8 mouse cellular contexts compared by ENCODE assay signal in genomic region chr3:88336058-88337013, GRCm38 (mm10). TPM values are rescaled to one million over a fixed set of nuclear protein-coding genes. Genes with fewer than 3 reads are reported as not detected.
DNase-seq lines count a peak whose midpoint lies in the region; ATAC-seq lines count a peak whose summit lies in the region.

Tmem79 (minus strand) TSS chr3:88336148.
Smg5 (plus strand) TSS chr3:88336260.

- DNase-seq in CD4-positive helper T cell, adult 2 months (ENCODE audit: low read depth, low spot score): peak; percentile 98
- DNase-seq in brain, embryonic 18.5 days (ENCODE audit: low read depth, low spot score): peak; percentile 87
- peak; percentile 98 for DNase-seq in kidney, postnatal 10 days
- peak; percentile 97 for DNase-seq in natural killer cell, adult 2 months (ENCODE audit: low spot score in 2 of 2)

- H3K4me3 ChIP-seq in heart, embryonic 13.5 days: peak within 1 kb of the TSS; percentile 73
- peak within 1 kb of the TSS; percentile 80 for H3K4me3 ChIP-seq in liver, embryonic 12.5 days
- H3K4me3 ChIP-seq in stomach, embryonic 15.5 days (replicated peaks): peak within 1 kb of the TSS; percentile 77

- peak; percentile 84 for ATAC-seq in erythroid progenitor cell, adult 5-6 weeks (replicated peaks; ENCODE audit: low FRiP score, poor library complexity, severe bottlenecking)
- ATAC-seq in heart, embryonic 13.5 days (ENCODE audit: extremely low read depth, insufficient number of reproducible peaks, low FRiP score, low TSS enrichment): peak; percentile 80
- ATAC-seq in liver, embryonic 12.5 days: peak; percentile 88
- peak; percentile 90 for ATAC-seq in stomach, embryonic 15.5 days (ENCODE audit: insufficient read depth, low FRiP score, low read depth)

- H3K27ac ChIP-seq in heart, embryonic 13.5 days (replicated peaks): peak within 1 kb of the TSS; percentile 96
- peak within 1 kb of the TSS; percentile 96 for H3K27ac ChIP-seq in liver, embryonic 12.5 days
- H3K27ac ChIP-seq in stomach, embryonic 15.5 days: peak within 1 kb of the TSS; percentile 98

- peak within 1 kb of the TSS; percentile 75 for H3K4me2 ChIP-seq in heart, embryonic 13.5 days
- H3K4me2 ChIP-seq in liver, embryonic 12.5 days: peak within 1 kb of the TSS; percentile 81
- peak within 1 kb of the TSS; percentile 72 for H3K4me2 ChIP-seq in stomach, embryonic 15.5 days

- WGBS in heart, embryonic 13.5 days: 2% methylated on average over 51 of the region's 66 CpGs
- 1% methylated on average over 56 of the region's 66 CpGs for WGBS in liver, embryonic 12.5 days (ENCODE audit: insufficient replicate concordance)
- WGBS in stomach, embryonic 15.5 days: 1% methylated on average over 50 of the region's 66 CpGs

- H3K9me3 ChIP-seq in heart, embryonic 13.5 days: no peaks in the 10 kb centered on the region
- no peaks in the 10 kb centered on the region for H3K9me3 ChIP-seq in liver, embryonic 12.5 days (replicated peaks)
- no peaks in the 10 kb centered on the region for H3K9me3 ChIP-seq in stomach, embryonic 15.5 days

- H3K27me3 ChIP-seq in heart, embryonic 13.5 days (replicated peaks): no peaks in the 10 kb centered on the region; the same call in 1 of the 2 replicates
- peaks cover 6% of the 10 kb centered on the region; the same call in 1 of the 2 replicates for H3K27me3 ChIP-seq in liver, embryonic 12.5 days (replicated peaks)
- no peaks in the 10 kb centered on the region for H3K27me3 ChIP-seq in stomach, embryonic 15.5 days (replicated peaks)

- peak within 1 kb of the TSS; percentile 92 for H3K9ac ChIP-seq in heart, embryonic 13.5 days
- H3K9ac ChIP-seq in liver, embryonic 12.5 days: peak within 1 kb of the TSS; percentile 89
- peak within 1 kb of the TSS; percentile 84 for H3K9ac ChIP-seq in stomach, embryonic 15.5 days

- H3K4me1 ChIP-seq in heart, embryonic 13.5 days: peaks cover 46% of the 10 kb centered on the region
- H3K4me1 ChIP-seq in liver, embryonic 12.5 days: peaks cover 66% of the 10 kb centered on the region
- peaks cover 11% of the 10 kb centered on the region for H3K4me1 ChIP-seq in stomach, embryonic 15.5 days

- peaks cover 7% of the 10 kb centered on the region for H3K36me3 ChIP-seq in heart, embryonic 13.5 days
- H3K36me3 ChIP-seq in liver, embryonic 12.5 days: peaks cover 18% of the 10 kb centered on the region
- no peaks in the 10 kb centered on the region for H3K36me3 ChIP-seq in stomach, embryonic 15.5 days

RNA-seq across cellular contexts. Expression of gene Tmem79, which starts in this region (rescaled TPM):
- total RNA-seq in erythroid progenitor cell, adult 5-6 weeks (2015; ENCODE audit: low replicate concordance): not detected in 2 replicates
- total RNA-seq in erythroid progenitor cell, adult 5-6 weeks (2017; ENCODE audit: low replicate concordance): 1.2 and 1.8 TPM in 2 replicates
- 1.6 TPM in 2 replicates for polyA plus RNA-seq in heart, embryonic 13.5 days (2015; fragmentation: Nextera tagmentation; extraction: Ambion mirVana)
- 1.6 and 2.0 TPM in 2 replicates for polyA plus RNA-seq in liver, embryonic 12.5 days (2016; fragmentation: Nextera tagmentation; extraction: Ambion mirVana)
- polyA plus RNA-seq in stomach, embryonic 15.5 days (2015; fragmentation: Nextera tagmentation; extraction: Ambion mirVana): 21.6 and 30.6 TPM in 2 replicates

RNA-seq across cellular contexts. Expression of gene Smg5, which starts in this region (rescaled TPM):
- 34.8 and 40.7 TPM in 2 replicates for total RNA-seq in erythroid progenitor cell, adult 5-6 weeks (2015; ENCODE audit: low replicate concordance)
- total RNA-seq in erythroid progenitor cell, adult 5-6 weeks (2017; ENCODE audit: low replicate concordance): 85.6 and 88.2 TPM in 2 replicates
- 43.9 and 44.2 TPM in 2 replicates for polyA plus RNA-seq in heart, embryonic 13.5 days (2015; fragmentation: Nextera tagmentation; extraction: Ambion mirVana)
- polyA plus RNA-seq in liver, embryonic 12.5 days (2016; fragmentation: Nextera tagmentation; extraction: Ambion mirVana): 56.1 and 58.8 TPM in 2 replicates
- polyA plus RNA-seq in stomach, embryonic 15.5 days (2015; fragmentation: Nextera tagmentation; extraction: Ambion mirVana): 48.5 and 51.1 TPM in 2 replicates

Comparison
In these comparisons a context has a peak if more than half of its experiments do, and no peak if none do; other contexts are left out.
1. Peak in every context shown above with its lines: DNase-seq, ATAC-seq, H3K4me3 ChIP-seq and H3K27ac ChIP-seq.